Mouse (Mus musculus): ENCODE measurements around the gene Ubp1. TPM values are rescaled to one million over a fixed set of nuclear protein-coding genes. Genes with fewer than 3 reads are reported as not detected.

Ubp1 gene
- polyA plus RNA-seq, 1 experiment from 2014 or later = 38.4 TPM

GRCm38 (mm10) chr9:113971615-113972014 is 40.9 kb downstream of the Ubp1 start:
- H3K27me3 ChIP-seq = no peaks in the 10 kb centered on the region
- H3K4me2 ChIP-seq = no peak overlapping the region
- ATAC-seq (ENCODE audit: insufficient number of reproducible peaks, insufficient read depth, low FRiP score, low TSS enrichment, low read depth) = no peak
- 60% methylated on average over 8 of the region's 8 CpGs for WGBS
- H3K36me3 ChIP-seq = peaks cover 88% of the 10 kb centered on the region
- no peak overlapping the region for H3K9ac ChIP-seq
- H3K4me3 ChIP-seq = no peak overlapping the region
- no peaks in the 10 kb centered on the region for H3K9me3 ChIP-seq
- no peak overlapping the region for H3K27ac ChIP-seq
- H3K4me1 ChIP-seq = no peaks in the 10 kb centered on the region

GRCm38 (mm10) chr9:113973857-113974256 is 43.1 kb downstream of the Ubp1 start:
- no peak for ATAC-seq (ENCODE audit: insufficient number of reproducible peaks, insufficient read depth, low FRiP score, low TSS enrichment, low read depth)
- H3K4me1 ChIP-seq = no peaks in the 10 kb centered on the region
- H3K36me3 ChIP-seq = peaks cover 87% of the 10 kb centered on the region
- H3K4me2 ChIP-seq = no peak overlapping the region
- 85% methylated on average over 4 of the region's 4 CpGs for WGBS
- H3K9ac ChIP-seq = no peak overlapping the region
- no peak overlapping the region for H3K27ac ChIP-seq
- H3K27me3 ChIP-seq = no peaks in the 10 kb centered on the region
- H3K9me3 ChIP-seq = no peaks in the 10 kb centered on the region
- no peak overlapping the region for H3K4me3 ChIP-seq

GRCm38 (mm10) chr9:113974945-113975344 is 44.2 kb downstream of the Ubp1 start:
- Histone ChIP-seq H3K27ac (no peak overlapping the region), H3K4me1 (no peaks in the 10 kb centered on the region), H3K9ac (no peak overlapping the region), H3K9me3 (no peaks in the 10 kb centered on the region), H3K36me3 (peaks cover 88% of the 10 kb centered on the region), H3K4me2 (no peak overlapping the region), H3K27me3 (no peaks in the 10 kb centered on the region), H3K4me3 (no peak overlapping the region)
- ATAC-seq (ENCODE audit: insufficient number of reproducible peaks, insufficient read depth, low FRiP score, low TSS enrichment, low read depth) = no peak
- WGBS = 90% methylated on average over 4 of the region's 4 CpGs

- Histone ChIP-seq H3K4me1 (no peaks in the 10 kb centered on the region), H3K9me3 (no peaks in the 10 kb centered on the region), H3K9ac (no peak overlapping the region), H3K36me3 (peaks cover 85% of the 10 kb centered on the region), H3K4me2 (no peak overlapping the region), H3K27ac (no peak overlapping the region), H3K27me3 (no peaks in the 10 kb centered on the region), H3K4me3 (no peak overlapping the region)
- ATAC-seq (ENCODE audit: insufficient number of reproducible peaks, insufficient read depth, low FRiP score, low TSS enrichment, low read depth) = no peak
- 75% methylated on average over 7 of the region's 7 CpGs for WGBS
Observed at GRCm38 (mm10) chr9:113975442-113975841, 44.7 kb downstream of the Ubp1 start.

GRCm38 (mm10) chr9:113976264-113976663 is 45.5 kb downstream of the Ubp1 start:
- ATAC-seq (ENCODE audit: insufficient number of reproducible peaks, insufficient read depth, low FRiP score, low TSS enrichment, low read depth) = no peak
- Histone ChIP-seq H3K9ac (no peak overlapping the region), H3K4me3 (no peak overlapping the region), H3K27ac (no peak overlapping the region), H3K27me3 (no peaks in the 10 kb centered on the region), H3K4me2 (no peak overlapping the region), H3K9me3 (no peaks in the 10 kb centered on the region), H3K36me3 (peaks cover 77% of the 10 kb centered on the region), H3K4me1 (no peaks in the 10 kb centered on the region)
- 92% methylated on average over 10 of the region's 10 CpGs for WGBS

GRCm38 (mm10) chr9:113977225-113977840 is 46.6 kb downstream of the Ubp1 start:
- H3K4me3 ChIP-seq = no peak overlapping the region
- no peak overlapping the region for H3K4me2 ChIP-seq
- 79% methylated on average over 11 of the region's 11 CpGs for WGBS
- no peaks in the 10 kb centered on the region for H3K27me3 ChIP-seq
- ATAC-seq (ENCODE audit: insufficient number of reproducible peaks, insufficient read depth, low FRiP score, low TSS enrichment, low read depth) = no peak
- H3K9me3 ChIP-seq = no peaks in the 10 kb centered on the region
- H3K27ac ChIP-seq = no peak overlapping the region
- H3K9ac ChIP-seq = no peak overlapping the region
- no peaks in the 10 kb centered on the region for H3K4me1 ChIP-seq
- peaks cover 72% of the 10 kb centered on the region for H3K36me3 ChIP-seq

GRCm38 (mm10) chr9:113978656-113979055 is 47.9 kb downstream of the Ubp1 start:
- H3K27ac ChIP-seq = no peak overlapping the region
- H3K9ac ChIP-seq = no peak overlapping the region
- no peak overlapping the region for H3K4me2 ChIP-seq
- H3K36me3 ChIP-seq = peaks cover 62% of the 10 kb centered on the region
- H3K4me1 ChIP-seq = no peaks in the 10 kb centered on the region
- no peak overlapping the region for H3K4me3 ChIP-seq
- H3K9me3 ChIP-seq = no peaks in the 10 kb centered on the region
- whole genome bisulfite sequencing = 82% methylated on average over 7 of the region's 7 CpGs
- H3K27me3 ChIP-seq = no peaks in the 10 kb centered on the region
- no peak for ATAC-seq (ENCODE audit: insufficient number of reproducible peaks, insufficient read depth, low FRiP score, low TSS enrichment, low read depth)

- Histone ChIP-seq H3K4me3 (no peak overlapping the region), H3K4me2 (no peak overlapping the region), H3K9me3 (no peaks in the 10 kb centered on the region), H3K27ac (no peak overlapping the region), H3K4me1 (no peaks in the 10 kb centered on the region), H3K9ac (no peak overlapping the region), H3K36me3 (peaks cover 55% of the 10 kb centered on the region), H3K27me3 (no peaks in the 10 kb centered on the region)
- 95% methylated on average over 13 of the region's 13 CpGs for WGBS
- no peak for ATAC-seq (ENCODE audit: insufficient number of reproducible peaks, insufficient read depth, low FRiP score, low TSS enrichment, low read depth)
Observed at GRCm38 (mm10) chr9:113979356-113979755, 48.6 kb downstream of the Ubp1 start.

- no peak overlapping the region for H3K4me3 ChIP-seq
- H3K4me1 ChIP-seq = no peaks in the 10 kb centered on the region
- H3K9ac ChIP-seq = no peak overlapping the region
- no peaks in the 10 kb centered on the region for H3K9me3 ChIP-seq
- WGBS = 80% methylated on average over 16 of the region's 16 CpGs
- no peak overlapping the region for H3K4me2 ChIP-seq
- no peak overlapping the region for H3K27ac ChIP-seq
- peaks cover 38% of the 10 kb centered on the region for H3K36me3 ChIP-seq
- no peaks in the 10 kb centered on the region for H3K27me3 ChIP-seq
- ATAC-seq (ENCODE audit: insufficient number of reproducible peaks, insufficient read depth, low FRiP score, low TSS enrichment, low read depth) = no peak
Observed at GRCm38 (mm10) chr9:113981099-113981880, 50.6 kb downstream of the Ubp1 start.

GRCm38 (mm10) chr9:113982451-113982850 is 51.7 kb downstream of the Ubp1 start:
- Histone ChIP-seq H3K9ac (no peak overlapping the region), H3K4me3 (no peak overlapping the region), H3K4me2 (no peak overlapping the region), H3K36me3 (peaks cover 30% of the 10 kb centered on the region), H3K4me1 (no peaks in the 10 kb centered on the region), H3K27me3 (no peaks in the 10 kb centered on the region), H3K27ac (no peak overlapping the region), H3K9me3 (no peaks in the 10 kb centered on the region)
- WGBS = 88% methylated on average over 2 of the region's 2 CpGs
- ATAC-seq (ENCODE audit: insufficient number of reproducible peaks, insufficient read depth, low FRiP score, low TSS enrichment, low read depth) = no peak

GRCm38 (mm10) chr9:113982883-113983670 is 52.3 kb downstream of the Ubp1 start:
- peaks cover 25% of the 10 kb centered on the region for H3K36me3 ChIP-seq
- H3K4me2 ChIP-seq = no peak overlapping the region
- H3K9ac ChIP-seq = no peak overlapping the region
- no peaks in the 10 kb centered on the region for H3K9me3 ChIP-seq
- H3K27ac ChIP-seq = no peak overlapping the region
- 86% methylated on average over 11 of the region's 11 CpGs for WGBS
- H3K27me3 ChIP-seq = no peaks in the 10 kb centered on the region
- no peak overlapping the region for H3K4me3 ChIP-seq
- no peak for ATAC-seq (ENCODE audit: insufficient number of reproducible peaks, insufficient read depth, low FRiP score, low TSS enrichment, low read depth)
- H3K4me1 ChIP-seq = no peaks in the 10 kb centered on the region
